Mouse (Mus musculus) ES-E14 (cell line): Measurements from ENCODE around the gene Cyp4a31.

Source experiments
- CHD2 ChIP-seq: IDR thresholded peaks from 2 replicates; pipeline ENCODE4 v1.6.1; 2014; ENCODE audit warnings: mild to moderate bottlenecking, low read depth, low read length, inconsistent platforms
- HCFC1 ChIP-seq: IDR thresholded peaks from 2 replicates; pipeline ENCODE4 v1.6.1; 2012; ENCODE audit warnings: low read length, inconsistent platforms, borderline replicate concordance; ENCODE audit not compliant: insufficient read depth
- MAFK ChIP-seq: IDR thresholded peaks from 2 replicates; pipeline ENCODE4 v1.6.1; 2014; ENCODE audit warnings: mild to moderate bottlenecking, low read depth, low read length, inconsistent platforms; ENCODE audit not compliant: insufficient read depth
- ZC3H11A ChIP-seq: IDR thresholded peaks from 2 replicates; pipeline ENCODE4 v1.6.1; 2012; ENCODE audit warnings: low read depth, mild to moderate bottlenecking, inconsistent platforms, low read length, borderline replicate concordance
- ZNF384 ChIP-seq: IDR thresholded peaks from 2 replicates; pipeline ENCODE4 v1.6.1; 2012; ENCODE audit warnings: low read depth, low read length, inconsistent platforms

GRCm38 (mm10) chr4:115546141-115546828, 17.2 kb upstream of the Cyp4a31 start:
- TF ChIP-seq HCFC1, result no peak
- TF ChIP-seq CHD2, result no peak
- TF ChIP-seq MAFK, result no peak
- TF ChIP-seq ZNF384, result no peak
- no peak for TF ChIP-seq ZC3H11A
